Mouse (Mus musculus) induced T-regulatory cell, adult 2 months (primary cell): ENCODE measurements around the gene Casp12.
"Not testable (repeated sequence)": the region's sequence is repeated elsewhere in the genome, so short reads cannot be mapped to it uniquely, and the experiment has no call there.

Source experiments
- DNase-seq: peaks from one replicate; pipeline ENCODE4 v3.0.0-alpha.2; 2012; ENCODE audit warnings: low read depth

Gene Casp12

DNA sequence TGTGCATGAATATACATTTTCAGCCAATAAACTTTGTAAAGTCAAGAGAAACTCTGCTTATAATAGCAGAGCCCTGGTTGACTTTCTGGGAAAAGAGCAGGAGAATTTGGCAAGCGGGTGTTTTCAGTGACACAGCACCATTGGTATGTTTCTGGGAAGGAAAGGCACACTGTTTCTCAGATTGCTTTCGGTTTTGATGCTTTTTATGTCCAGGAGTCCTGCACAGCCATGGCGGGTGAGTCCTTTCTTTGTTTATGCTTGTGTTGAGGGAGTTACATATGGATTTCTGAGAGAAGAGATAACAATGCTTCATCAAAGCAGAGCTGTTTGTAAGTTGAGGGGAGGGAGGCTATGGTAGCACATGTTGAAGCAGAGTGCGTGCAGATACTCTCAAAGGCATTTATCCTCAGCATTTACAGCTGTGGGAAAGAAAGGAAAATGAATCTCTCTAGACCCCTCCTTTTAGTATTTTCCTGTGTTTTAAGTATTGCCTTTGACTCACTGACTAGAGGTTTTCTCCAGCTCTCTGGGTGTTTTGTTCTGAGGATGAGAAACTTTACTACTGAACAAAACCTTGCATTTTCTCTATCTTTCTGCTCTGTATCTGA is at the start of gene Casp12:
Gene Casp12, plus strand, starts transcription at position 140 of the 608 bp plus-strand sequence.
- no peak for DNase-seq

DNA sequence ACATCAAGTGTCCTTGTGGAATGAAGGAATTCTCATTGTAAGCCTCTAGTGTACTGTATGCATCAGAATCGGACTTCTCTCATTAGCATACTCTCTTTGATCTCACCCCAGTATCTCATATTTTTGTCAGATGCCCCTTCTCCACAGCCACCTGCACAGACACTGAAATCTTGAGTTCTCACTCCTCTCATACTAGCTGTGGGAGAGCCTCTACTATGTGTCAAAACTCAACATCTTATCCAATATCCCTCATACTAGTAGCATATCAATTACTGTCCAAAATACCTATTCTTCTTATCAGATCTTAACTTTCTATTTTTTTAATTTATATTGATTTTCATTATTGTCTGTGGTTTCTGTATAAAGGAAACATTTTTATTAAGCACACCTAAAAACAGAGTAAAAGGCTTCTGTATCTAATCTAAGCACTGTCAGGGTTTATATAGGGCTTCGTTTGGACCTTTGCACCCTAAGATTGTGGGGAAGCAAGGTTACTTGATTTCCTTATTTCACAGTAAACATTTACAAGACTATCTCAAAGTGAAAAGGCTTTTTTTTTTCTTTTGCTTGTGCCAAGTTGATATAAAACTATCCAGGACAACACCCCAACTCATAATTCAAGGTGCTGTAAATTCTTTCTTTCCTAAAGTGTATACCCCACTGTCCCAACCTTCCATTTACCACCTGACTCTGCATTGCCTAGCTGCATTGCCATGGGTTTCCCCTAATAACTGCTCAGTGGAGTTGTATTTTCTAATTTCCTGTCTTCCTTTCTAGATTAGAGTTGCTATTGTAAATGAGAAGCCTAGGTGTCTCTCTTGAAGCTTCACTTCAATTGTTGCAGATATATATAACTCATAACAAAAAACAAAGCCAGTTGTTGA is 48.6 kb upstream of the Casp12 start:
- no peak for DNase-seq

DNA sequence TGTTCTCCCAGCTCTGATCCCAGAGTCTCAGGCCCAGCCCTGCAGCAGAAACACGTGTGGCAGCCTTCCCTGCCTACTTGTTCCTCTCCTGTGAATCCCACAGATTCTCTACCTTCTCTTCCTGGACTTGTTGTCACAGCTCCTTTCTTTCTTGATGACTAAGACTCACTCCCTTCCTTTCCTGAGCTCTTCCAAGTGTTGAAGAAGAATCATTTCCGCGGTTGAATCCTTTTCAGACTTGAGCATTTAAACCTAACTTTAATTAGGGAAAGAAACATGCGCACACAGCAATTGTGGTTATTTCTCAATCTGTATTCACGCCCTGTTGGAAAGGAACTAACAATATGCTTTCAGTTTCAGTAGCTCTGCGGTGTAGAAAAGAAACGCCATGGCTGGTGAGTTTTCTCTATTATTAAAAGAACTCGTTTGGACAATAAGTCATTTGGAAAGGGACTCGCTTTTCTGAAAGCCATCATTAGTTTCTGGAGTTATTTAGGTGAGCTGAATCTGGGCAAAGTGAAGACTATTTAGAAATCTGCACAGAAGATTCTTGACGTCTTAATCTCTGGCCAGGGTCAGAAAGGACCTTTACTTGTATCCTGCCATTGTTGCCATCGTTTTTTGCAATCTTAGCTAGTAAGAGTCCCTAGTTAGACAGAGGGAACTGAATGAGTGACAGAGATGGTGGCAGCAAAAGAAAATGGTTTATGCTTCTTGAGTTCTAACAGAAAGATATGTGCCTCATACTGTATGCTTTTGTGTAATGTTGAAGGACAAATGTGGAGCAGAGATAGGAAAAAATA is 46.7 kb upstream of the Casp12 start, which contains the start of gene Casp1:
Gene Casp1, plus strand, starts transcription at position 189 of the 803 bp plus-strand sequence.
- DNase-seq: peak; percentile 80

DNA sequence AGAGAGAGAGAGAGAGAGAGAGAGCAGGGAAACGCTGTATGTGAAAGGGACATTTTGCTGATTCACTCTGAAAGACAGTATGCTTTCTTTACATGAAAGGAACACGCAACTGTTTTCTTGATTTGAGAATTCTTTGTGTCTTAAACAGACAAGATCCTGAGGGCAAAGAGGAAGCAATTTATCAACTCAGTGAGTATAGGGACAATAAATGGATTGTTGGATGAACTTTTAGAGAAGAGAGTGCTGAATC is 46.2 kb upstream of the Casp12 start:
- DNase-seq: no peak

DNA sequence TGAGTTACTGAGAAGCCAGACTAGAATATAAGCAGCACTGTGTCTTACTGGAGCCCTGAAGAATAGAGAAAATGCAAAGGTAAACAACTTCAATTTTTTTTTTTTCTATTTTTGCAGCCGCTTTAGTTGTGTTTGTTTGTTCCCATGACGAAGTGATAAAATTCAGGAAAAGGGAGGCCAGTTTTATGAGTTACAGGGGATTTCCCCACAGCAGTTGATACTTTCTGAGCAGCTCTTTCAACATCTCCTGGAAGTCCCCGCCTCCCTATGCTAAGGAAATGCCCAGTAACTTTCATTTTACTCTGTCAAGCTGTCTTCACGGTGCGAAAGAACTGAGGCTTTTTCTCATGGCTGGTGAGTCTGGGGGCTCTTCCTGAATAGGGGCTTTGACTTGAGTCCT is 36.7 kb upstream of the Casp12 start, which contains the start of gene Casp4:
Gene Casp4, plus strand, starts transcription at position 268 of the 400 bp plus-strand sequence.
- DNase-seq: peak; percentile 87

DNA sequence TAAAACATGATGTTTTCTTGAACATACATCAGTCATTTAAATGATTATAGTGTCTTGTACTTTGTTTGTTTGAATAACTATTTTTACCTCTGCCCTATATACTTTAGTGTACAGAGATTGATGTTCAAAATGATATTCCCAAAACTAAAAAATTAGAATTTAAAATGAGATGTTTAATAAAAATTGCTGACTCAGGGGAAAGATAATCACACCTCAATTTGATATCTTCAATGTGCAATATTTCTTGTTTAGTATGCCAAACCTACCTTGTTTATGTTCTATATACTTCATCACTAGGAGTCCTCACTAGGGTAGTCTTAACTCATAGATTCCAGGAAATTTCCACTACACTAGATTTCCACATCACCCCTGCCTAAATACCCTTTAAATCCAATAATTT is 35.1 kb upstream of the Casp12 start:
- DNase-seq: peak; percentile 26

- DNase-seq: peak; percentile 67
Observed at GRCm38 (mm10) chr9:5311435-5311834, 33.8 kb upstream of the Casp12 start.

DNA sequence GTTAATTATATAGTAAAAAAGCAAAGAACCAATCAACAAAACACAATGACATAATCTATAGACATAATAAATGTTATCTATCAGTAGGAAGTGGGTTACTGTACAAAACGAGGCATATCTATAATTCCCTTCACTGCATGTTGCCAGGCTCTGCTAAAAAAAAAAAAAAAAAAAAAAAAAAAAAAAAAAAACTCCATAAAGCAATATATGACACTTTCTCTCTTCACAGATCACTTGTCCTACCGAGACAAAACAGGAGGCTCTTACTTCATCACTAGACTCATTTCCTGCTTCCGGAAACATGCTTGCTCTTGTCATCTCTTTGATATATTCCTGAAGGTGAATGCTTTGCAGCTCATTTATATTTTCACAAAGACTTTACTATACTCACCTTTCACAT is 17.0 kb upstream of the Casp12 start:
- DNase-seq: no peak

GRCm38 (mm10) chr9:5332441-5332840 is 12.8 kb upstream of the Casp12 start:
- DNase-seq: no peak

GRCm38 (mm10) chr9:5333422-5333821 is 11.8 kb upstream of the Casp12 start:
- no peak for DNase-seq

DNA sequence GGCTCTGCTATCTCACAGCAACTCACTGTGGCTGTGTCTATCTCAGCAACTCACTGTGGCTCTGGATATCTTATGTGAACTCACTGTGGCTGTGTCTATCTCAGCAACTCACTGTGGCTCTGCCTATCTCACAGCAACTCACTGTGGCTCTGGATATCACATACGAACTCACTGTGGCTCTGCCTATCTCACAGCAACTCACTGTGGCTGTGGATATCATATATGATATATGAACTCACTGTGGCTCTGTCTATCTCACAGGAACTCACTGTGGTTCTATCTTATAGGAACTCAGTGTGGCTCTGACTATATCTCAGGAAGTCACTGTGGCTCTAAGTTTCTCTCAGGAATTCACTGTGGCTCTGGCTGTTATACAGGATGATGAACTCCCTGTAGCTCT is 2.1 kb upstream of the Casp12 start:
- no peak for DNase-seq

DNA sequence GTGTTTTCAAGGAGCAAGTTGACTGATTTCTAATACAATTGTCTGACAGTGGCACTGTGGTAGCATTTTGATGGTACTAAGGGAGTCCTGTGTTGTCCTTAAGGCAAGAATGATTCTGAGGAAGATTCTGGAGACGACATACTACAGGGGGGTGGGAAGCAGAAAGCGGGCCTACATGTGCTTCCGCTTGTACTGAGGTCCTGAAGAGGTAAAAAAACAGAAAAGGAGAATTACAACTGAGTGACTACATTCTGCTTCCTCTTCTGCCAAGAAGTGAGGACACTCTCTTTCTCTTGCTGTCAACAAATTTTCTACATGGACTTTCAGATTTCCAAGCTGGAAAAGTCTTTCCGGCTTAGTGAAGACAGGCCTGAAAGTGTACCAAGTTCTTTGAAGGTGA is 1.1 kb upstream of the Casp12 start:
- no peak for DNase-seq

- DNase-seq: no peak
Observed at GRCm38 (mm10) chr9:5347381-5347780, 2.2 kb downstream of the Casp12 start.

DNA sequence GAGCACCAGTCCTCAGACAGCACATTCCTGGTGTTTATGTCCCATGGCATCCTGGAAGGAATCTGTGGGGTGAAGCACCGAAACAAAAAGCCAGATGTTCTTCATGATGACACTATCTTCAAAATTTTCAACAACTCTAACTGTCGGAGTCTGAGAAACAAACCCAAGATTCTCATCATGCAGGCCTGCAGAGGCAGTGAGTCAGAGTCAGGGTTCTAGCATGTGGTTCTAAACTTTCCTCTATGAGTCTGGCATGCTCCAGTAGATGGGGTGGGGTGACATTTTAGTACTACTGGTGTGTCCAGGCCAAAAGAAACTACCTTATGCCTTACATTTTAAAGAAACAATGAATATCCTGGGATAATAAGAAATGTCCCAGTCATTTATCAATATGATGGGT is 8.4 kb downstream of the Casp12 start:
- DNase-seq: no peak

GRCm38 (mm10) chr9:5356801-5357200 is 11.6 kb downstream of the Casp12 start:
- DNase-seq: no peak

DNA sequence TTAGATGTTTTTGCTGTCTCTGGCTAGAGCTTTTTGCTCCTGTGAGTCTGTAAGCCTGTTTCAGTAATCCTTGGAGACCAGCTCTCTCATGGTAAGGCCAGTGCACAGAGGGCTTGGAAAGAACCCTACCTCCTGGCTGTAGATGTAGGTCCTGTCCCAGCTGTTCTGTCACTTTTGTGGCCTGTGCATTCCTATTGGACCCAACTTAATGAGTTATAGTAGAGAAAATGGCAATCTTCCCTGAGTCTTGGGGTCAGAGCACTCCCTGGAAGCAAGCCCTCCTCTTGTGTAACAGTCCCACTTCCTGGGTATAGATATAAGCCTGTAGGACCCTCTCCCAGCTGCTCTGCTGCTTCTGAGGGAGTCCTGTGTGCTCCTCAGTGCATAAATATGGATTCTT is 48.3 kb downstream of the Casp12 start:
- DNase-seq: no peak

DNA sequence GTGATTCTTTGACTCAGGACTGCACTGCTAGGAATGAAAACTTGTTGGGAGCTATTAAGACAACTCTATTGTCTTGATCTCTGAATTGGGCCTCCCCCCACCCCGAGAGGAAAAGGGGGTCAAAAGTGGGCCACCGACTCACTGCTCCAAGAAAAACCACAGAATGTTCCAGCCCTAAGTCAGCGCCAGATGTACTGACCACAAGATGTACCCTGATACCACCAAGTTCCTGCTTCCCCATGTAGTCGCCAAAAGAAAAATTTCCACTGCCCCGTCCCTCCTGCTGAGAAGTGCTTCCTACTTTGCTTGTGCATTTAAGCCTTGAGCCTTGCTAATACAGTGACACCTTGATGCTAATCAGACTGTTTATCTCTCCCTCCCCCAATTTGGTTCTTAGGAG is 50.6 kb downstream of the Casp12 start:
- not testable (repeated sequence) for DNase-seq

DNA sequence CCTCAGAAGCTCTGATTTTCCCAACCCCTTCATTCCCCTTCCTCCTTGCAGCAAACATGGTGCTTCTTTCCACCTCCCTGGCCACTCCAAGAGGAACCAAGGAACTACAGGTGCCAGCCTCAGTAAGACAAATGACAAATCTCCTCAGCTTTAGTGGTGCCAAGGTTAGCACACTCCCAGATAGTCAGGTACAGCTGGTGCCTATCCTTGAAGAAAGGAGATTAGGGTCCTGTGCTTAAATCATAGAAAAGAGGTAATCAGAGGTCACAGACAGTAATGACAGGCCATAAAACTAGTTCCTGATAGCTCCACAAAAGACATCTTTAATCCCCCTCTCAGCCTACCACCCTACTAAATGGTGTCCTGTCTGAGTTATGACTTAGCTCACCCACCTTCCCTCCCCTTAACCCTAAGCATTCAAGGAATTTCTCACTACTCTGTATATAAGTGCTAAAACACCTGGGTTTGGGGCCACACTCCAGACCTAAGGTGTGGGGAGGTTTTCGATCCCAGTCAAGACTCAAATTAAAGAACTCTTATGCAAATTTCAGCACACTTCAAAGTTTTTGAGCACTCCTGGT is 65.8 kb downstream of the Casp12 start:
- no peak for DNase-seq

GRCm38 (mm10) chr9:5412446-5413111 is 67.3 kb downstream of the Casp12 start:
- DNase-seq: no peak

DNA sequence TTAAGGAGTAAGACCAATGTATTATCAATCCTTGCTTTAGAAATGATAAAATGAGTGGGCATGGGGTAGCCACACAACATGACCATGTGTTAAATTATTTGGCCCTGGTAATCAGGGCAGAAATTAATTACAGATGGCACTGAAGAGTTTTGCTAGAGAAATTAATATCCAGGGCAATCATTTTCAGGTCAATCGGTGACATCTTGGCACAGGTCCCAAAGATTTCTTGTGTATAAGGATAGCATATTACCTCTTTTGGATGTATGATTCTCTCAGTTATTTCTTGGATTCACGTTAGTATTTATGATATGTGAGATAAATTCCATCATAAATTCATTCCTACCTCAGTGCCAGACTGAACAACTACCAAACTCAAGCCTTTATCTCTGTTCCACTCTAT is 72.6 kb downstream of the Casp12 start:
- DNase-seq: no peak
